Mouse (Mus musculus) splenic B cell, adult 2 months (primary cell): ENCODE measurements around the gene F830045P16Rik.
"Not testable (repeated sequence)": the region's sequence is repeated elsewhere in the genome, so short reads cannot be mapped to it uniquely, and the experiment has no call there.

Experiments used
- DNase-seq: peaks from one replicate; pipeline ENCODE4 v3.0.0-alpha.2; 2011; ENCODE audit warnings: low read depth, low spot score
- H3K27me3 ChIP-seq: 2 replicates; pipeline ENCODE4 v1.6.1; 2012; ENCODE audit warnings: mild to moderate bottlenecking, low read length, moderate library complexity, mixed read lengths; ENCODE audit not compliant: control insufficient read depth, poor library complexity, insufficient read depth, severe bottlenecking
- H3K36me3 ChIP-seq: 2 replicates; pipeline ENCODE4 v1.6.1; 2012; ENCODE audit warnings: mild to moderate bottlenecking, low read length, moderate library complexity, mixed read lengths; ENCODE audit not compliant: control insufficient read depth, poor library complexity, insufficient read depth, severe bottlenecking

The F830045P16Rik gene

DNA sequence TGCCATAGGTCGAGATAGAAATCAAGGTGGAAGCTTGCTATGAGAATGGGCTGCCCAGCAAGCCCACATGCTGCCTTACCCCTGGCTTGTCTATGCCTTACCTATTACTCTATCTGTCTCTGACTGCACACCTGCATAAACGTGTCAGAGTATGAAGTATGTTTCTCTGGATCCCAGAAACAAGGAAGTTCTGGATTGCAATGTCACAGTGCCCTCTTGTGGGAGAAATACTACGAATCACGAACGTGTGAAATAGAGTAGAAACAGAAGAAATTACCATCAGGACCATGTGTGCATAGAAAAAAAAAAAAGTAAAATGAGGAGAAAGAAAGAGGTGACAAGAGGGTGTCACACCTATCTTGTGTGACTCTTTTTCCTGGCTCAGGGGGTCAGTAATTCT is 64.5 kb downstream of the F830045P16Rik start:
- peak; percentile 70 for DNase-seq
- Histone ChIP-seq H3K36me3 (no peaks in the 10 kb centered on the region), H3K27me3 (no peaks in the 10 kb centered on the region)

- no peak for DNase-seq
- H3K27me3 ChIP-seq = no peaks in the 10 kb centered on the region
- H3K36me3 ChIP-seq = no peaks in the 10 kb centered on the region
These were observed 65.6 kb downstream of the F830045P16Rik start for GRCm38 (mm10) chr2:129470839-129471238.

DNA sequence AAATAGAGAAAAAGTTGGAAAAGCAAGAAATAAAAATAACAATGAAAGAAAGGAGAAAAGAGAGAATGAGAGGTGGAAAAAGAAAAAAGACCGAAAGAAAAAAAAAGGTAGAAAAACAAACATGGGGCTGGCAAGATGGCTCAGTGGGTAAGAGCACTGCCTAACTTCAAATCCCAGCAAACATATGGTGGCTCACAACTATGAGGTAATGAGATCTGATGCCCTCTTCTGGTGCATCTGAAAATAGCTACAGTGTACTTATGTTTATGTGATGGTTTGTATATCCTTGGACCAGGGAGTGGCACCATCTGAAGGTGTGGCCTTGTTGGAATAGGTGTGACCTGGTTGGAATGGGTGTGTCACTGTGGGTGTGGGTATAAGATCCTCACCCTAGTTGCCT is 97.6 kb downstream of the F830045P16Rik start:
- H3K27me3 ChIP-seq, H3K36me3 ChIP-seq: not testable (repeated sequence)
- peak; percentile 41 for DNase-seq

GRCm38 (mm10) chr2:129435154-129435553 is 101.2 kb downstream of the F830045P16Rik start:
- DNase-seq = peak; percentile 36
- no peaks in the 10 kb centered on the region for H3K27me3 ChIP-seq
- H3K36me3 ChIP-seq = no peaks in the 10 kb centered on the region

GRCm38 (mm10) chr2:129423741-129424140 is 112.7 kb downstream of the F830045P16Rik start:
- no peaks in the 10 kb centered on the region for H3K27me3 ChIP-seq
- no peak for DNase-seq
- no peaks in the 10 kb centered on the region for H3K36me3 ChIP-seq

DNA sequence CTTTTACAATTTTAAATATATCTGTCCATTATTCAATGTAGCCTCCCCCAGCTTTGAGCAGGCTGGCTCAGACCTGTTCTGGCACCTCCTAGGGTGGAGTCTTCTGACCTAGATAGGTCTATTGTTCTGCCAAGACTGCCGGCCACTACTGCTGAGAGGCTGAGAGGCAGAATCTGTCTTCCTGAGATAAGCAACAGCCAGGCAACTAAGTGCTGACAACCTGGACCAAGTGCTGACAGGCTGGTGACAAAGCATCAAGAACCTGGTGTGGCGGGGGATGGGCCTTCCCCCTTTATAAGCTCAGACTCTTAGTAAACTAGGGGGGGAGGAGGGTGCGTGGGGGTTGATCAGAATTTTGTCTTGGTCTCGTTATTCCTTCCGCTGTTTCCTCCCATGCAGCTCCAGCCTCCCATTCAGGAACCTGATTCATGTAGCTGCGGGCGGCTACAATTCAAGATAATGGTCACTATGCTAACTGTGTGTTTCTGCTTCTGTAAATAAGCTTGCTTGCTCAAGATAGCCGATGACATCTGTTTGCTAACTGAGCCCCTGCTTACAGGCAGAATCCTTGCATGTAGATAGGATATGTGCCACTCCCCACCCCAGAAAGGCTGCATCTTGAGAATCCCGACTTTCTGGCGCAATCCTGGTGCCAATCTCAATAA is 115.4 kb downstream of the F830045P16Rik start:
- Histone ChIP-seq H3K27me3 (no peaks in the 10 kb centered on the region), H3K36me3 (no peaks in the 10 kb centered on the region)
- DNase-seq = no peak

DNA sequence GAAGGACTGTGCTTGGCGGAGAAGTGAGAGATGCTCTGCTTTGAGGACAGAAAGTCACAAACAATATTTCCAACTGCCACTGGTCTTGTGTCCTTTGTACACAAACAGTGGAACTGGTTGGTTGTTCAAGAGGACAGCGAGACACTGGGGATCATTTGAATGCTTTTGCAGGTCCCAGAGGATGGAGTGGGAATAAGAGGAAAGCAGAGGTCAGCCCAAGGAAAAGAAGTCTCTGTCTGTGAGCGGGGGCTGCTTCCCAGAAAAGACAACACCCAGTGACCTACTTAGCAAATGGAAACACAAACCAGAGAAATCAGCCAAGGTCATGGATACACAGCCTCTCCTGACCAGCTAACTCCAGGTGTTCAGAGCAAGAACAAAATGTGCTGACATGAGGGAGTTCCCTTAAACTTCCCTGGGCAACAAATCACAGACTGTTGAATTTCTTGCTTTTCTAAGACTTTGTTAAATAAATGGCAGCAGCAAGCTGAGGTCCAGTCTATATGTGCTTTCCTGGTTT is 117.0 kb downstream of the F830045P16Rik start:
- no peak for DNase-seq
- no peaks in the 10 kb centered on the region for H3K36me3 ChIP-seq
- no peaks in the 10 kb centered on the region for H3K27me3 ChIP-seq

DNA sequence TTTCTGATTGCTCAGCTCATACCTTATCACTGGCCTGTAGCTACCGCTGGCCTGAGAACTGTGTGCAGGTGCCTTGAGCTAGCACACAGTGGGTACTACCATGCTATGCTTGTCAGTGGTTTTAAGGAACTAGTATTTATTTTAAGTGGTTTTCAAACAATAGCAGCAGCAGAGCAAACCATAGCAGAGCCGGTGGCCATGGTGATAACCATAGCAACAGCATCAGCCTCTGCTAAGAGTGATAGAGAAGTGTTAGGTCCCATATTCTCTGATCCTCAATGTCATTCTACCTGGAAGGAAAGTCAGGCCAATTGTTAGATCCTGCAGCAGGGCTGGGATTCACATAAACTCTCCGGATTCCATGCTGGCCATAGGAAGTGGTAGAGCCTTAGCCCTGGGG is 121.8 kb downstream of the F830045P16Rik start:
- Histone ChIP-seq H3K27me3 (no peaks in the 10 kb centered on the region), H3K36me3 (no peaks in the 10 kb centered on the region)
- DNase-seq = no peak

DNA sequence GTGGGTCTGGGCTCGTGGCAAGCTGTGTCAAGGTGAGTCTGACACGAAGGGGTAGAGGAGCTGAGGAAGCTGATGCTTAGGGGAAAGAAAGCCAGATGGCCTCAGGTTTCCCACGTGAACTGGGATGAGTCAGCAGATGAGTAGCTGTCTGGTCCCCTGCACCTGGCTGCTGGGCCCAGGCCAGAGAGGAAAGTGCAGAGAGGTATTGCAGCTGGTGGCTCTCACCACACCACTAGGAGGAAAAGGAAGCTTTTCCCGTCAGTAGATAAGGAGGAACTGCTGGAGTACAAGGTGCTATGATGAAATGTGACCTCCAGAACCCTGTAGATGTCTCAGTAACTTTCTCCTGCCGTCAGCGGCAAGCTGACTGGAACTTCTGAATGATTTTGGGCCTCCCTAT is 122.9 kb downstream of the F830045P16Rik start:
- DNase-seq = no peak

DNA sequence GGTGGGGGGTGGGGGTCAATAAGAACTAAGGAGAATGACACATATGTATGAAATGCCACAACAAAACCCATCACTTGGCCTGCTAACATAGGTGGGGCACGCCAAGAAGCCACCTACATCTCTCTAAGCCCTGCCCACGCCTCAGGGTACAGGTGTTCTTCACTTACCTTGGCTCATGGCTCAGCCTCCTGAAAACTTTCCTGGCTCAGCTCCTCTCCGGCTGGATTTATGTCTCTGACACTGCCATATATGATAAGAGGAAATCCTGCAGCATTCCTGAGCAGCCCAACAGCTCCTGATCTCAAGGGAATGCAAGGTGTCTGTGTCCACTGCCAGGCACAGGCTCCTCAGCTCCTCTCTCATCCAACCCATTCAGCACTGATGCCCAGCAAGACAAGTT is 124.8 kb downstream of the F830045P16Rik start:
- Histone ChIP-seq H3K36me3 (no peaks in the 10 kb centered on the region), H3K27me3 (no peaks in the 10 kb centered on the region)
- no peak for DNase-seq

More for the DNA sequence above, 122.9 kb downstream of the F830045P16Rik start:
- Histone ChIP-seq H3K27me3 (no peaks in the 10 kb centered on the region), H3K36me3 (no peaks in the 10 kb centered on the region)

GRCm38 (mm10) chr2:129410344-129410743 is 126.1 kb downstream of the F830045P16Rik start:
- DNase-seq = no peak
- H3K36me3 ChIP-seq = no peaks in the 10 kb centered on the region
- H3K27me3 ChIP-seq = no peaks in the 10 kb centered on the region

GRCm38 (mm10) chr2:129408476-129408875 is 127.9 kb downstream of the F830045P16Rik start:
- H3K36me3 ChIP-seq = no peaks in the 10 kb centered on the region
- peak; percentile 69 for DNase-seq
- H3K27me3 ChIP-seq = no peaks in the 10 kb centered on the region
